Comparison of ENCODE assay signal across 9 mouse cellular contexts in genomic region chr14:122060642-122061041, GRCm38 (mm10). TPM values are rescaled to one million over a fixed set of nuclear protein-coding genes. Genes with fewer than 3 reads are reported as not detected.
DNase-seq lines count a peak whose midpoint lies in the region; ATAC-seq and TF ChIP-seq lines count a peak whose summit lies in the region.
"Had no signal": no experiment of that assay in that cellular context is flagged by ENCODE, and none has a peak within 500 bp of the region (broad histone marks: within the 10 kb centered on the region; RNA-seq: fewer than 3 reads in every experiment).

No protein-coding gene starts in this region.

- no peak for TF ChIP-seq POLR2A in lung, adult 2 months (IDR thresholded peaks at IDR 0.05; ENCODE audit: borderline replicate concordance, extremely low read depth, low read depth, low read length)

- no peaks in the 10 kb centered on the region for H3K4me1 ChIP-seq in embryonic facial prominence, embryonic 14.5 days (ENCODE audit: control insufficient read depth, insufficient read depth, low read length)
- peaks cover 12% of the 10 kb centered on the region; the same call in 1 of the 2 replicates for H3K4me1 ChIP-seq in heart, embryonic 10.5 days
- H3K4me1 ChIP-seq in lung, adult 2 months (ENCODE audit: control insufficient read depth, insufficient read depth, low read length): no peaks in the 10 kb centered on the region; the same call in 1 of the 2 replicates
- H3K4me1 ChIP-seq: heart, embryonic 15.5 days had no signal

- H3K9me3 ChIP-seq in embryonic facial prominence, embryonic 14.5 days (ENCODE audit: control insufficient read depth, low read length): no peaks in the 10 kb centered on the region
- no peaks in the 10 kb centered on the region for H3K9me3 ChIP-seq in heart, embryonic 10.5 days
- H3K9me3 ChIP-seq: heart, embryonic 15.5 days had no signal

- peak; percentile 92 for DNase-seq in CD4-positive, CD25-positive, alpha-beta regulatory T cell, adult 2 months (ENCODE audit: low read depth, low spot score)
- peak; percentile 92 for DNase-seq in adrenal gland, postnatal 14 days
- DNase-seq in embryonic facial prominence, embryonic 14.5 days (ENCODE audit: low spot score): peak; percentile 87
- DNase-seq in heart, embryonic 10.5 days (ENCODE audit: low spot score): peak; percentile 81
- peak; percentile 87 for DNase-seq in layer of hippocampus, adult 11-12 months (ENCODE audit: low spot score)
- peak; percentile 77 for DNase-seq in lung, adult 2 months
- peak; percentile 72 for DNase-seq in ovary, postnatal 36 days (ENCODE audit: low spot score)
- peak; percentile 82 to 91 for DNase-seq in thymus, postnatal 10 days (ENCODE audit: low spot score in 2 of 2)

- WGBS in embryonic facial prominence, embryonic 14.5 days: 14% methylated on average over 3 of the region's 3 CpGs
- WGBS in heart, embryonic 10.5 days: 11% methylated on average over 3 of the region's 3 CpGs
- 5% methylated on average over 3 of the region's 3 CpGs for WGBS in lung, adult 2 months

- ATAC-seq in embryonic facial prominence, embryonic 14.5 days (ENCODE audit: low read depth): peak; percentile 54

- H3K27me3 ChIP-seq in embryonic facial prominence, embryonic 14.5 days (replicated peaks; ENCODE audit: control insufficient read depth, insufficient read depth, low read length): no peaks in the 10 kb centered on the region
- H3K27me3 ChIP-seq in heart, embryonic 10.5 days (ENCODE audit: insufficient read depth, poor library complexity, severe bottlenecking): peaks cover 57% of the 10 kb centered on the region

- H3K36me3 ChIP-seq in embryonic facial prominence, embryonic 14.5 days (ENCODE audit: control insufficient read depth, insufficient read depth, low read length): no peaks in the 10 kb centered on the region
- H3K36me3 ChIP-seq in heart, embryonic 10.5 days: no peaks in the 10 kb centered on the region
- H3K36me3 ChIP-seq: heart, embryonic 15.5 days had no signal

- no peak overlapping the region for H3K4me2 ChIP-seq in embryonic facial prominence, embryonic 14.5 days (ENCODE audit: low read depth, low read length)
- H3K4me2 ChIP-seq: heart, embryonic 15.5 days had no signal

- TF ChIP-seq CTCF in lung, adult 2 months (IDR thresholded peaks at IDR 0.05; ENCODE audit: insufficient read depth, low read length): peak; percentile 88

- H3K4me3 ChIP-seq in embryonic facial prominence, embryonic 14.5 days (ENCODE audit: low read depth, low read length): no peak overlapping the region
- no peak overlapping the region for H3K4me3 ChIP-seq in heart, embryonic 10.5 days
- H3K4me3 ChIP-seq in lung, adult 2 months (replicated peaks; ENCODE audit: extremely low read depth, low read depth, low read length): no peak overlapping the region
- H3K4me3 ChIP-seq: heart, embryonic 15.5 days had no signal

- H3K9ac ChIP-seq in embryonic facial prominence, embryonic 14.5 days (ENCODE audit: low read depth, low read length): no peak overlapping the region
- H3K9ac ChIP-seq: heart, embryonic 15.5 days had no signal

- no peak overlapping the region for H3K27ac ChIP-seq in embryonic facial prominence, embryonic 14.5 days (replicated peaks; ENCODE audit: low read depth, low read length)
- H3K27ac ChIP-seq in heart, embryonic 10.5 days: no peak overlapping the region
- H3K27ac ChIP-seq: heart, embryonic 15.5 days had no signal

RNA-seq across cellular contexts. Expression of gene Timm8a2, which starts 26.2 kb away (rescaled TPM):
- not detected in 2 replicates for total RNA-seq in adrenal gland, postnatal 14 days (2021)
- not detected in 2 replicates for polyA plus RNA-seq in embryonic facial prominence, embryonic 14.5 days (2014; fragmentation: Nextera tagmentation; extraction: Ambion mirVana)
- polyA plus RNA-seq in heart, embryonic 10.5 days (2016; fragmentation: Nextera tagmentation; extraction: Ambion mirVana): not detected in 2 replicates
- not detected in 2 replicates for polyA plus RNA-seq in lung, adult 2 months (2012; rRNA removed)
- polyA plus RNA-seq: heart, embryonic 15.5 days had no signal

RNA-seq across cellular contexts. Expression of gene Tm9sf2, which starts 46.2 kb away (rescaled TPM):
- 121 and 125 TPM in 2 replicates for total RNA-seq in adrenal gland, postnatal 14 days (2021)
- polyA plus RNA-seq in embryonic facial prominence, embryonic 14.5 days (2014; fragmentation: Nextera tagmentation; extraction: Ambion mirVana): 159 and 176 TPM in 2 replicates
- 126 and 136 TPM in 2 replicates for polyA plus RNA-seq in heart, embryonic 10.5 days (2016; fragmentation: Nextera tagmentation; extraction: Ambion mirVana)
- 188 and 246 TPM in 2 replicates for polyA plus RNA-seq in lung, adult 2 months (2012; rRNA removed)
